Mouse (Mus musculus): Measurements from ENCODE around the gene Hadhb. TPM values are rescaled to one million over a fixed set of nuclear protein-coding genes. Genes with fewer than 3 reads are reported as not detected.

Hadhb gene
- polyA plus RNA-seq (2015; fragmentation: Nextera tagmentation; extraction: Ambion mirVana): 228 and 378 TPM in 2 replicates

GRCm38 (mm10) chr5:30154474-30155394 lies at the start of gene Hadhb, which contains the start of gene Hadha:
Hadhb (plus strand) TSS chr5:30155248.
Hadha (minus strand) TSS chr5:30155162.

GRCm38 (mm10) chr5:30105668-30106300 lies 49.3 kb upstream of the Hadhb start, which contains the start of gene 3110082J24Rik:
3110082J24Rik (minus strand) TSS chr5:30106086.

GRCm38 (mm10) chr5:30205493-30205892 lies 50.4 kb downstream of the Hadhb start, which contains the start of gene Adgrf3:
Adgrf3 (minus strand) TSS chr5:30205722.

GRCm38 (mm10) chr5:30232271-30232971 lies 77.4 kb downstream of the Hadhb start, which contains the start of gene Selenoi:
Selenoi (plus strand) TSS chr5:30232581.

Small RNAs within 50 kb of the gene (microRNA-seq; reads per million reads assigned to microRNA genes)
- gene Mir1960 (ENCODE audit: borderline replicate concordance, insufficient number of aligned reads): not detected

Other genes with a start within 250 kb of the Hadhb start
- gene Il6, start 142.1 kb upstream of the Hadhb start, polyA plus RNA-seq (2015; fragmentation: Nextera tagmentation; extraction: Ambion mirVana): 0.22 and 0.28 TPM in 2 replicates
- gene Tyms, start 81.6 kb upstream of the Hadhb start, polyA plus RNA-seq (2015; fragmentation: Nextera tagmentation; extraction: Ambion mirVana): 99.1 and 105 TPM in 2 replicates
- 0.18 and 0.30 TPM in 2 replicates for gene Garem2, start 50.1 kb upstream of the Hadhb start, polyA plus RNA-seq (2015; fragmentation: Nextera tagmentation; extraction: Ambion mirVana)
- not detected in 2 replicates for gene 3110082J24Rik, start 49.2 kb upstream of the Hadhb start, polyA plus RNA-seq (2015; fragmentation: Nextera tagmentation; extraction: Ambion mirVana)
- 113 and 221 TPM in 2 replicates for gene Hadha, start 86 bp upstream of the Hadhb start, polyA plus RNA-seq (2015; fragmentation: Nextera tagmentation; extraction: Ambion mirVana)
- 0.06 and 0.30 TPM in 2 replicates for gene Adgrf3, start 50.5 kb downstream of the Hadhb start, polyA plus RNA-seq (2015; fragmentation: Nextera tagmentation; extraction: Ambion mirVana)
- 6.1 and 10.8 TPM in 2 replicates for gene Selenoi, start 77.3 kb downstream of the Hadhb start, polyA plus RNA-seq (2015; fragmentation: Nextera tagmentation; extraction: Ambion mirVana)
- 0.79 and 1.4 TPM in 2 replicates for gene Drc1, start 126.1 kb downstream of the Hadhb start, polyA plus RNA-seq (2015; fragmentation: Nextera tagmentation; extraction: Ambion mirVana)